Mouse (Mus musculus) midbrain, embryonic 16.5 days (tissue): ENCODE results near the gene Cym. TPM values are rescaled to one million over a fixed set of nuclear protein-coding genes. Genes with fewer than 3 reads are reported as not detected.

Experiments used
- ATAC-seq: fragments of 200-750 bp; cut with Nextera tagmentation; 2 replicates; pipeline ENCODE4 v1.8.0; 2017; ENCODE audit warnings: moderate TSS enrichment
- H3K27ac ChIP-seq: fragments of 300-500 bp; sonication (generic); 2 replicates; pipeline ENCODE4 v1.5.1; 2014; ENCODE audit warnings: mild to moderate bottlenecking, low read length, mixed read lengths
- H3K27me3 ChIP-seq: fragments of 300-500 bp; sonication (generic); 2 replicates; pipeline ENCODE4 v1.6.1; 2014; ENCODE audit warnings: low read depth, low read length, mixed read lengths; ENCODE audit not compliant: control insufficient read depth, insufficient read depth
- H3K36me3 ChIP-seq: fragments of 300-500 bp; sonication (generic); 2 replicates; pipeline ENCODE4 v1.6.1; 2014; ENCODE audit warnings: mild to moderate bottlenecking, low read length, moderate library complexity, mixed read lengths; ENCODE audit not compliant: control insufficient read depth, insufficient read depth
- H3K4me1 ChIP-seq: fragments of 300-500 bp; sonication (generic); 2 replicates; pipeline ENCODE4 v1.6.1; 2014; ENCODE audit warnings: mild to moderate bottlenecking, low read length, mixed read lengths; ENCODE audit not compliant: control insufficient read depth, insufficient read depth
- H3K4me2 ChIP-seq: fragments of 300-500 bp; sonication (generic); 2 replicates; pipeline ENCODE4 v1.6.1; 2014; ENCODE audit warnings: mild to moderate bottlenecking, low read length, mixed read lengths
- H3K4me3 ChIP-seq: fragments of 300-500 bp; sonication (generic); 2 replicates; pipeline ENCODE4 v1.5.1; 2014; ENCODE audit warnings: low read depth, mild to moderate bottlenecking, low read length, moderate library complexity, mixed read lengths
- H3K9ac ChIP-seq: fragments of 300-500 bp; sonication (generic); 2 replicates; pipeline ENCODE4 v1.6.1; 2014; ENCODE audit warnings: low read depth, low read length, mixed read lengths
- H3K9me3 ChIP-seq: fragments of 300-500 bp; sonication (generic); replicated peaks from 2 replicates; pipeline ENCODE4 v1.6.1; 2014; ENCODE audit warnings: mild to moderate bottlenecking, low read length, mixed read lengths; ENCODE audit not compliant: control insufficient read depth, poor library complexity, severe bottlenecking
- WGBS: fragments of 180-500 bp; shearing (Covaris S2); extraction: QIAGEN DNeasy Blood & Tissue Kit; methylation state at CpG from one replicate; pipeline ENCODE4 v1.1.7; 2014; 5-methylcytosine and 5-hydroxymethylcytosine counted together
- polyA plus RNA-seq: library from polyadenylated mRNA; unstranded; fragments of >200 nt; fragmentation: Nextera tagmentation; extraction: Ambion mirVana; gene quantifications from 2 replicates; pipeline ENCODE4 v1.2.1, GENCODE M21; 2015

Cym gene
- polyA plus RNA-seq, 1 experiment from 2014 or later: 0.34 TPM

DNA sequence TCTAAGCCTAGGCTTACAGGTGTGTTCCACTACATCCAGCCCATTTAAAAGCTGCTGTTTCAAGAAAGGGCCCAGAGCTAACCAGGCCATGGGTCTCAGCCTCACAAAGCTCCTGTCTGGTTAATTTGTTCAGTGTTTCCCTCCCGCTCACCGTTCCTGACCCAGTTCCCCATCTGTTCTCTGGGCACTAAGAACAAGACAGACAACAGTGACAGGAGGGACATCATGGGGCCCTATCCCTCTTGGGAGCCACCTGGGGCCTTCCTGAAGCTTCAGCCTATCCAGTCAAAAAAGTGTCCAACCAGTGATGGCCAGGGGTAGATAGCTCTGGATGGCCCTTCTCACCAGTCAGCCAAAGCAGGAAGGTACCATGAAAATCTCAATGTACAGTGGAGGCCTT, 58.8 kb downstream of the Cym start:
- no peak for ATAC-seq

More for the DNA sequence above, 58.8 kb downstream of the Cym start:
- Histone ChIP-seq H3K9me3 (no peaks in the 10 kb centered on the region), H3K36me3 (no peaks in the 10 kb centered on the region), H3K27ac (no peak overlapping the region), H3K4me1 (no peaks in the 10 kb centered on the region; the same call in 1 of the 2 replicates), H3K4me3 (no peak overlapping the region), H3K9ac (no peak overlapping the region), H3K27me3 (no peaks in the 10 kb centered on the region), H3K4me2 (no peak overlapping the region)
- 88% methylated on average over 2 of the region's 2 CpGs for WGBS

Other genes starting within 250 kb of the Cym start
- 16.0 and 17.8 TPM in 2 replicates for gene Kcna3, start 185.6 kb downstream of the Cym start, polyA plus RNA-seq
- 1.6 TPM in 2 replicates for gene Kcna2, start 120.6 kb downstream of the Cym start, polyA plus RNA-seq
- not detected in 2 replicates for gene Kcna10, start 38.7 kb downstream of the Cym start, polyA plus RNA-seq
- gene A630076J17Rik, start 8.9 kb upstream of the Cym start, polyA plus RNA-seq: not detected in 2 replicates
- gene Prok1, start 18.0 kb upstream of the Cym start, polyA plus RNA-seq: 0.07 and 0.08 TPM in 2 replicates
- 175 and 178 TPM in 2 replicates for gene Lamtor5, start 57.1 kb upstream of the Cym start, polyA plus RNA-seq
- 2.4 and 2.6 TPM in 2 replicates for gene Slc16a4, start 69.5 kb upstream of the Cym start, polyA plus RNA-seq
- gene Rbm15, start 111.9 kb upstream of the Cym start, polyA plus RNA-seq: 5.7 and 6.5 TPM in 2 replicates
- gene Kcnc4, start 237.8 kb upstream of the Cym start, polyA plus RNA-seq: 5.8 and 8.8 TPM in 2 replicates